Mouse (Mus musculus) ES-E14 (cell line): Measurements from ENCODE around the gene Gnb1.

Experiments
- CHD2 ChIP-seq: IDR thresholded peaks from 2 replicates; pipeline ENCODE4 v1.6.1; 2014; ENCODE audit warnings: mild to moderate bottlenecking, low read depth, low read length, inconsistent platforms
- HCFC1 ChIP-seq: IDR thresholded peaks from 2 replicates; pipeline ENCODE4 v1.6.1; 2012; ENCODE audit warnings: low read length, inconsistent platforms, borderline replicate concordance; ENCODE audit not compliant: insufficient read depth
- MAFK ChIP-seq: IDR thresholded peaks from 2 replicates; pipeline ENCODE4 v1.6.1; 2014; ENCODE audit warnings: mild to moderate bottlenecking, low read depth, low read length, inconsistent platforms; ENCODE audit not compliant: insufficient read depth
- ZC3H11A ChIP-seq: IDR thresholded peaks from 2 replicates; pipeline ENCODE4 v1.6.1; 2012; ENCODE audit warnings: low read depth, mild to moderate bottlenecking, inconsistent platforms, low read length, borderline replicate concordance

GRCm38 (mm10) chr4:155470997-155471396 lies 20.2 kb upstream of the Gnb1 start:
- TF ChIP-seq CHD2 (no peak), ZC3H11A (no peak), HCFC1 (no peak), MAFK (no peak)
